Mouse (Mus musculus): ENCODE measurements at regions not wholly inside any gene's neighbourhood (a gene's known extent, or its start where the extent isn't known, plus 50 kb on each side); places are given as distances from the start of the nearest gene placed in this dataset.
A peak's percentile ranks its signal among the peaks of the same experiment; 100 is the strongest.

- no peak for DNase-seq (ENCODE audit: low spot score in 2 of 2)
Measured at GRCm38 (mm10) chr14:39682306-39683000, 209.6 kb upstream of the Nrg3 start.

- DNase-seq (ENCODE audit: low spot score in 2 of 2) = no peak
Measured at GRCm38 (mm10) chr14:39678228-39678627, 205.3 kb upstream of the Nrg3 start.

- DNase-seq (ENCODE audit: low spot score in 2 of 2) = peak in 1 of 2 experiments; percentile 21
Measured at GRCm38 (mm10) chr14:39677556-39677955, 204.7 kb upstream of the Nrg3 start.

- DNase-seq (ENCODE audit: low spot score in 2 of 2) = no peak
Measured at GRCm38 (mm10) chr14:39638776-39639175, 165.9 kb upstream of the Nrg3 start.

Data from right cerebral cortex, postnatal 10 days (tissue).